Mouse (Mus musculus) urinary bladder, postnatal 4 days (tissue): ENCODE results near the gene Hsd17b7.
A peak's percentile ranks its signal among the peaks of the same experiment; 100 is the strongest.
"Not testable (repeated sequence)": the region's sequence is repeated elsewhere in the genome, so short reads cannot be mapped to it uniquely, and the experiment has no call there.

ENCODE experiments used
- DNase-seq, 2 experiments: peaks; one replicate each; pipeline ENCODE4 v3.0.0; 2021 to 2022; ENCODE audit warnings: low spot score in 2 of 2

Gene Hsd17b7

GRCm38 (mm10) chr1:169968792-169969515 lies at the start of gene Hsd17b7:
TSS of gene Hsd17b7 (minus strand) at chr1:169969241.
- peak; percentile 98 to 99 for DNase-seq

- no peak for DNase-seq
Measured at GRCm38 (mm10) chr1:170014784-170015183, 45.7 kb upstream of the Hsd17b7 start.

- no peak for DNase-seq
Measured at GRCm38 (mm10) chr1:170010716-170011505, 41.9 kb upstream of the Hsd17b7 start.

GRCm38 (mm10) chr1:170009296-170009695 lies 40.3 kb upstream of the Hsd17b7 start:
- DNase-seq = no peak

GRCm38 (mm10) chr1:170008432-170009220 lies 39.6 kb upstream of the Hsd17b7 start:
- DNase-seq = no peak

- DNase-seq = peak in 1 of 2 experiments; percentile 43
Measured at GRCm38 (mm10) chr1:170006516-170006915, 37.5 kb upstream of the Hsd17b7 start.

GRCm38 (mm10) chr1:170005297-170005696 lies 36.3 kb upstream of the Hsd17b7 start:
- no peak for DNase-seq

GRCm38 (mm10) chr1:169993901-169994300 lies 24.9 kb upstream of the Hsd17b7 start:
- DNase-seq = not testable (repeated sequence)

- no peak for DNase-seq
Measured at GRCm38 (mm10) chr1:169986166-169986565, 17.1 kb upstream of the Hsd17b7 start.

- no peak for DNase-seq
Measured at GRCm38 (mm10) chr1:169977621-169978020, 8.6 kb upstream of the Hsd17b7 start.

- DNase-seq = no peak
Measured at GRCm38 (mm10) chr1:169971998-169972397, 3.0 kb upstream of the Hsd17b7 start.

GRCm38 (mm10) chr1:169970936-169971335 lies 1.9 kb upstream of the Hsd17b7 start:
- DNase-seq = no peak

- no peak for DNase-seq
Measured at GRCm38 (mm10) chr1:169969516-169969886, 460 bp upstream of the Hsd17b7 start.

- DNase-seq = no peak
Measured at GRCm38 (mm10) chr1:169953106-169953505, 15.9 kb downstream of the Hsd17b7 start.

- DNase-seq = no peak
Measured at GRCm38 (mm10) chr1:169952636-169953035, 16.4 kb downstream of the Hsd17b7 start.

- DNase-seq = no peak
Measured at GRCm38 (mm10) chr1:169951561-169951960, 17.5 kb downstream of the Hsd17b7 start.

- DNase-seq = no peak
Measured at GRCm38 (mm10) chr1:169950651-169951050, 18.4 kb downstream of the Hsd17b7 start.

- DNase-seq = no peak
Measured at GRCm38 (mm10) chr1:169949981-169950380, 19.1 kb downstream of the Hsd17b7 start.

GRCm38 (mm10) chr1:169948866-169949265 lies 20.2 kb downstream of the Hsd17b7 start:
- DNase-seq = no peak

GRCm38 (mm10) chr1:169948280-169948679 lies 20.8 kb downstream of the Hsd17b7 start:
- DNase-seq = no peak

- no peak for DNase-seq
Measured at GRCm38 (mm10) chr1:169947654-169948053, 21.4 kb downstream of the Hsd17b7 start.

GRCm38 (mm10) chr1:169946004-169946403 lies 23.0 kb downstream of the Hsd17b7 start:
- DNase-seq = no peak
